Mouse (Mus musculus) layer of hippocampus, adult 9-10 months (tissue): ENCODE measurements at regions not wholly inside any gene's neighbourhood (a gene's known extent, or its start where the extent isn't known, plus 50 kb on each side); places are given as distances from the start of the nearest gene placed in this dataset.

Experiments
- DNase-seq: peaks from one replicate; pipeline ENCODE4 v3.0.0; 2022; ENCODE audit warnings: low spot score

DNA sequence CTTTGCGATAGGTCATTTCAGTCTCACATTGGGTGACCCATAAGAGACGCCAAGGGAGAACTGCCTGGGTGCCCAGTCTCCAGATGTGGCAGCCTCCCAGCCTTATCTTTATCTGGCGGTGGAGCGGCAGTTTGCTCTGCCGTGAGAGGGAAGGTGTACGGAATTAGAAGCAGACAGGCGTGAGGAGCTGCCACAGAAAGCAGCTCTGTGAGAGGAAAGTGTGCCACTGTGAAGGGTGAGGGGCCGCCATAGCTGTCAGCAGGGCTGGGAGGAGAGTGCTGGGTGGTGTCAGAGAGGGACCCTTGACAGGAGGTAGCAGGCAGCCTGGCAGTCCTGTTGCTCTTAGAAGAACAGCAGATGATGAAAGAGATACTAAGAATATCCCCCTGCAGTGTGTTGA, 375.0 kb downstream of the Cdh26 start:
- DNase-seq = no peak

GRCm38 (mm10) chr2:178821552-178821951, 391.2 kb downstream of the Cdh26 start:
- DNase-seq = no peak

DNA sequence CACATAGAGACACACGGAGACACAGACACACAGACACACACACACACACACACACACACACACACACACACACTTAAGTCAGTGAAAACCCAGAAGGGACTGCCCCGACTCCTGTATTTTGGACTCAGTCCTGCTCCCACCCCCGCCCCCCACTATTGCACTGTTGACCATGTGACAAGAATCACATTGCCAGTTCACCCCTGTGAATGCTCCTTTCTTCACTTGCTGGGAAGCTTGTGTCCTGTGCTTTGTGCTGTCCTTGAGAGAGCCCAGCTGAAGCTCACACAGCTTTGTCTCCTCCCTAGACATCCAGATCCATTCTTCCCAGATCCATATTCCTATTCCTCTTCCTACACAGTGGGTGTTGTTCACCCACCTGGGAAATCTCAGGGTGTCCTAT, 400.0 kb downstream of the Cdh26 start:
- no peak for DNase-seq

DNA sequence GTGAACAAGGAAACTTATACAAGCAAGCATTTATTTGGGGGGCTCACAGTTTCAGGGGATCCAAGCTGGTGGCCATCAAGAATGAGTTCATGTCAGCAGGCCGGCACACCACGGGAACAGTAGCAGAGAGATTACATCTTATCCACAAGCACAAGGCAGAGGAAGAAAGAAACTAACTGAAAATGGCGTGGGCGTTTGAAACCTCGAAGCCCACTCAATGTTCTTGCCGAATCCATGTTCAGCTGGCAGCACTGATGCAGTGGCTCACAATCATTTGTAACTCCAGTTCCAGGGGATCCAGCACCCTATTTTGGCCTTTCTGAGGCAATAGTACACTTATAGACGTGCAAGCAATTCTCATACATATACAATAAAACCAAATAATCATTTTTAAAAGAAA, 404.7 kb downstream of the Cdh26 start:
- no peak for DNase-seq

- DNase-seq = no peak
These were observed 408.2 kb downstream of the Cdh26 start for GRCm38 (mm10) chr2:178838571-178838970.

DNA sequence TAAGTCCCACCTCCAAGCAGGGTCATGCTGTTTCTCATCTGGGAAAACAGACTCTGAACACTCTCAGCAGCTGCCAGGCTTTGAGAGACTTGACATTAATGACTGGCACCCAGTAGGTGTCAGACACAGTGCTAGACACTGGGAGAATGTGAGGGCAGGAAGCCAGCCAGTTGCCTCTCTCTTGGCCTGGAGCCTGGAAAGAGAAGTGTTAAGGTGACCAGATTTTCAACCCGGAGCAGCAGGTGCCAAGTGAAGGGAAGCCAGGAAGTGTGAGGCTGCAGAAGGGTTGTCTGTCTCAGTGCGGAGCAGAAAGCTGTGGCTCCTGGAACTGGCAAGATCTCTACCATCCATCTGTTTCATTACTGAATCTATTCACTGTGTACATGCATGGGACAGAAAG, 410.6 kb downstream of the Cdh26 start:
- DNase-seq = peak; percentile 15

DNA sequence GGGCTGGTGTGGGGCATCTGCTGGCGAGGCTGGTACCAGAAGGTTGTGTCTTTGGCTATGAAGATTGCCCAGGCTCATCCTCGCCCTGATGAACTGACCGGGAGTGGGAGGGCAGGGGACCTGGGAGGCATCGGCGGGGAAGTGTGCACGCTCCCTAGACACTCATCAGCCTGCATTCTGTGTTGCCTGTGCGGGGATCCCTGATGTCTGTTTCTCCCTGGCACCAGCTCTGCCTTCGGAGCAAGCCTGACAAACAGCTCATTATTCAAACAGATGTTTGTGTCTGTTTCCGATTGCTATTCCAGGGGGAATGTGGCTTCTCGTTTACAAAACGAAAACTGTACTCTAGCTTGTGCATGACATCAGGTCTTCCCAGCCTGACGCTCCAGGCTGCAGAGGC, 412.3 kb downstream of the Cdh26 start:
- no peak for DNase-seq

DNA sequence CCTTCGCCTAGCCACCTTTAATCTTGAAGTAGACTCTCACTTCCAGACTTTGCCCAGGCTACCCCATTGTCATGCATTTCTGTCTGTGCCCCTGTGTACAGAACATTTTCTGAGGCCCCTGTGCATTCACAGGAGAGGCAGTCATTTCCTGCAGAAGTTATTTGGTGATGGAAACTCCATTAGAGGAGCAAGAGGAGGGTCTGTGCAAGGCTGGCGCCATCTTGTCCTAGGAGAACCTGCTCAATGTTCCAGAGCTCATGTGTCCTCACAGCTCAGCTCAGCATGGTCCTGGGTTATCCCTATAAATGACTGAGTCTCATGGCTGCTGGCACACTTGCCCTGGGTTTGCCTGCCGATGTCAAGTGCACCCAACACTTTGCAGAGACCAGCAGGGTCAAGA, 413.1 kb downstream of the Cdh26 start:
- DNase-seq = no peak

DNA sequence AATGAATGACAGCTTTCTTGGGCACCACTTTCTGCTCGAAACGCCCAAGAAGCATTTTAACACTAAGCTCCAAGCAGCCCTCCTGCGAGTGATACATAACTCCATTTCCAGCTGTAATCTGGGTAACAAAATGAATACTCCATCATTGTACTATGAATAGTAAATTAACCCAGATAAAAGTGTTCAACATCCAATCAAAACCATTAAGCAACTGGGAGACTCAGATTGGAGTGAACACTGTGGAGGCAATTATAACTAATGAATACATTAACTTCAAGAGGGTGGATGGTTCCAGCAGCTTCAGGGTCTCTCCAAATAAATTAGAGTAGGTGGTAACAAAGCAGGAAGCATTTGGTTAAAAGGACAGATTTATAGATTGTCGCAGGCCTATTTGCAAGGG, 414.2 kb downstream of the Cdh26 start:
- no peak for DNase-seq

GRCm38 (mm10) chr2:178850320-178850719, 420.0 kb downstream of the Cdh26 start:
- DNase-seq = no peak

- DNase-seq = no peak
These were observed 420.4 kb downstream of the Cdh26 start for GRCm38 (mm10) chr2:178850769-178851168.

GRCm38 (mm10) chr2:178854012-178854411, 423.7 kb downstream of the Cdh26 start:
- DNase-seq = no peak

- DNase-seq = no peak
These were observed 424.4 kb downstream of the Cdh26 start for GRCm38 (mm10) chr2:178854760-178855159.

- DNase-seq = no peak
These were observed 432.3 kb downstream of the Cdh26 start for GRCm38 (mm10) chr2:178862620-178863019.

- DNase-seq = no peak
These were observed 436.8 kb downstream of the Cdh26 start for GRCm38 (mm10) chr2:178867086-178867485.

- DNase-seq = no peak
These were observed 438.8 kb downstream of the Cdh26 start for GRCm38 (mm10) chr2:178869160-178869559.

GRCm38 (mm10) chr2:178878436-178878835, 448.1 kb downstream of the Cdh26 start:
- no peak for DNase-seq

- no peak for DNase-seq
These were observed 455.4 kb downstream of the Cdh26 start for GRCm38 (mm10) chr2:178885686-178886085.

GRCm38 (mm10) chr2:178888704-178889103, 458.4 kb downstream of the Cdh26 start:
- DNase-seq = no peak

DNA sequence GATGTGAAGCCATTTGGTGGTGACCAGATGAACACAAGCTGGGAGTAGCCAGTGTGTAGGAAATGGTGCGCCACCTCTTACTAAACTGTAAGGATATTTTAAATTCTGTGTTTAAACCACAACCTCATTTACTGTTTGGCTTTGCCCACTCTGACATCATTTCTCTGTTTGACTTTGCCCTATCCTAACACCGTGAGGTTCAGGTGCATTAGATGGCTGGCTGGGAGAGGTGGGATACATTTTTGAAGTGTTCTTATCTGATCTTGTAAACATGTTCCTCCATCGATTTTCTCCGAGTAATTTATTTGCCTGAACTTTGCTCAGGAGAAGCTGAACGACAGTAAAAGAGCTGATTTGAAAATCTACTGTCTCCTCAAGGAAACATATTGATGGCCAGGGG, 472.1 kb downstream of the Cdh26 start:
- no peak for DNase-seq

DNA sequence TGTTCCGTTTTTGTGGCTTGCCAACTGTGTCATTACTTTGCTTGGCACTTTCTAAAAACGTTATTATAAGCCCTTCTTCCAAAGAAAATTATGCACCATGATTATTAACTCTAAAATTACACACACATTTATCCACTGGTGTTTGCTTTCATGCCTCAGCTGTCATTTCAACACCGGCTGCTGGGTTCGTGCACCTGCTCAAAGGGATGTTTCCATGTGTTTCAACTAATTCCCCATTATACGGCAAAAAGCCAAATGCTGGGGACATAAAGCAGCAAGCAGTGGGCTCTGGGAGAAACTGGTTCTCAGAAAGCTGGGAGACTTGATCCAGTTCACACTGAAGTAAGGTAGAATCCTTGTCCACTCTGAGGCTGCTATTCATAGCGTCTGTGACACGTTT, 479.0 kb downstream of the Cdh26 start:
- no peak for DNase-seq

DNA sequence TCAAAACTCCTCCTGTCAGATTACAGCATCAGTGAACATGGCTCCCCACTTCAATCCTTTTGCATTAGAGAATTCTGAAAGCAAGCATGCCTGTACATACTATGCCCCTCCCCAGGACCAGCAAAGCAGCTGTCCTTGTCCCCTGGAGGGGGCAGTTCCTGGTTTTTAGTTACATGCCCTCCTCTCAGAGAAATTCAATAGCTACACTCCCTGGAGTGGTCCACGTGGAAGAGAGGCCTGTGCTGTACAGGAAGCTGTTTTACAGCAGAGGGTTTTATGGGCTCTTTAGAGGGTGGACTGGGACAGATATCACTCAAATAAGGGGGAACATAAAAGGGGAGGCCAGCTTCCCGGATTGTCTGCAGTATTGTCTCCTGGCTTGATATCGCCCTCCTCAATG, 481.3 kb downstream of the Cdh26 start:
- no peak for DNase-seq

GRCm38 (mm10) chr2:178916316-178917033, 486.1 kb downstream of the Cdh26 start:
- no peak for DNase-seq

DNA sequence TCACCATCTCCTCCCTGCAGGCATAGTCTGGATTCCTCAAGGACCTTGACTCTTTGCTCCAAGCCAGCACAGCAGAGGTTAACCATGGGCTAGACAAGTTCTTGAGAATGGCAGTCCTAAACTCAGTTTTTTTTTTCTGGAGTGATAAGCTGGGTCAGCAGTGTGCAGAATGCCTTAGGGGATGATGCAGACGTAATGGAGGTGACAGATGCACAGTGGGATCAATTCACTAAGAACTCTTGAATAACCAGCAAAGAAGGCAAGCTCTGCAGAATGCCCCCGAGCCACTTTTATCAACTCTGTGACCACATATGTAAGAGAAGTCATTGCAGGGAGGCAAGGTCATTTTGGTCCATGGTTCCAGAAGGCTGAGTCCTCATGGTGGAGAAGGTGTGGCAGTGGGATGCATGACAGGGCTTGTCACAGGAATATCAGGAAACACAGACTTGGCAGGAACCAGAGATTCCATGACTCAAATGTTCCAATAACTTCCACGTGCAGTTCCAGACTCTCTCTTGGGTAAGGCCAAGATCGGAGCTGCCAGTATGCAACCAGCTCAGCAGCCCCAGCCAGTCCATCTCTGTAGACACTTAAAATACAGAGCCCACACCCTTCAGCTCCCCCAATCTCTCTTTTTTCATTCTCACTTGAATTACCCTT, 494.3 kb downstream of the Cdh26 start:
- no peak for DNase-seq
